Mouse (Mus musculus): ENCODE measurements around the gene Bsnd.

- TF ChIP-seq CHD2 (IDR thresholded peaks at IDR 0.05; ENCODE audit: low read depth, low read length) (no peak), ZNF384 (IDR thresholded peaks at IDR 0.05; ENCODE audit: low read depth, low read length) (no peak)
Measured at GRCm38 (mm10) chr4:106470921-106471320, 21.2 kb downstream of the Bsnd start.

Measured in ES-E14 (cell line).